Comparison of ENCODE assay signal across 21 mouse cellular contexts in genomic region chr11:11536295-11536694, GRCm38 (mm10).
"Had no signal": no experiment of that assay in that cellular context is flagged by ENCODE, and none has a peak within 500 bp of the region (broad histone marks: within the 10 kb centered on the region; RNA-seq: fewer than 3 reads in every experiment).

No protein-coding gene starts in this region.

- H3K9me3 ChIP-seq: lung, embryonic 15.5 days; midbrain, embryonic 10.5 days; midbrain, embryonic 12.5 days; neural tube, embryonic 13.5 days; neural tube, embryonic 15.5 days had no signal

- H3K27ac ChIP-seq: lung, embryonic 15.5 days; macrophage; midbrain, embryonic 10.5 days; midbrain, embryonic 12.5 days; neural tube, embryonic 13.5 days; neural tube, embryonic 15.5 days had no signal

- H3K9ac ChIP-seq: liver, postnatal 0 days; lung, embryonic 15.5 days; midbrain, embryonic 12.5 days; neural tube, embryonic 13.5 days; neural tube, embryonic 15.5 days had no signal

- H3K4me3 ChIP-seq: lung, embryonic 15.5 days; midbrain, embryonic 10.5 days; midbrain, embryonic 12.5 days; myocyte; neural tube, embryonic 13.5 days; neural tube, embryonic 15.5 days had no signal

- H3K36me3 ChIP-seq: lung, embryonic 15.5 days; midbrain, embryonic 10.5 days; midbrain, embryonic 12.5 days; neural tube, embryonic 13.5 days; neural tube, embryonic 15.5 days had no signal

- H3K27me3 ChIP-seq: lung, embryonic 15.5 days; midbrain, embryonic 12.5 days; neural tube, embryonic 13.5 days; neural tube, embryonic 15.5 days had no signal

- ATAC-seq: liver, postnatal 0 days; midbrain, embryonic 16.5 days had no signal

- DNase-seq: liver, postnatal 0 days; lung, adult 2 months; lung, postnatal 10 days; lung, postnatal 36 days; midbrain, embryonic 14.5 days; retina, postnatal 1 day; right cerebral cortex, adult 18-20 months; right cerebral cortex, postnatal 25 days; right cerebral cortex, postnatal 4 days; spleen, adult 18-20 months; thymus, adult 18-20 months; thymus, postnatal 14 days; thymus, postnatal 36 days had no signal

- H3K4me1 ChIP-seq: lung, embryonic 15.5 days; midbrain, embryonic 10.5 days; midbrain, embryonic 12.5 days; neural tube, embryonic 13.5 days; neural tube, embryonic 15.5 days had no signal
